Comparison of ENCODE assay signal across 8 mouse cellular contexts in the genomic region with DNA sequence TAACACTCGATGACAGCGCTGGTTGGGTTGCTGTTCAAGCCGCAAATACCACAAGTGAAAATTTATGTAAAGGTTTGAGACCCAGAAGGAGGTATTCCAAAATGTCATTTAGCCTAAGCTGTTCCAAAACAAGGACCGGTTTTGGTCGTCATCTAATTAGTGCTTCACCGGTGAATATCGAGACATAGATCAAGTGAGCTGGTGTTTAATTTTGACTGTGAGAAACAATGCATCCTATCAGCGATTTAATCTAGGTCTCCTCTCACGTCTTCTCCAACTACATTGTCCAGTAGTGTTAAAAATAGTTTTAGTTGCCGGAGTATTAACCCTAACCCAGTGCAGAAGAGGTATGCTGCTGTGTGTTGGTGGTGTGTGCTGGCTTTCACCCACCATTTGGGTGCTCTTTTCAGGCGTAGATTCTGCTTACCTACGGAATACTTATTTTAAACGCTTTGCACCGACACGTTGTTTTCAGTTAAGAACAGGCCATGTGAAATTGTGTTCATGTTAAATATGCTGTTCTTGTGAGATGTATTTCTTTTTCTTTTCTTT. TPM values are rescaled to one million over a fixed set of nuclear protein-coding genes. Genes with fewer than 3 reads are reported as not detected.
DNase-seq lines count a peak whose midpoint lies in the region; ATAC-seq and TF ChIP-seq lines count a peak whose summit lies in the region.

No protein-coding gene starts in this region.

- peak overlapping the region; percentile 88 for H3K9ac ChIP-seq in kidney, embryonic 15.5 days
- peak overlapping the region; percentile 80 for H3K9ac ChIP-seq in hindbrain, embryonic 12.5 days
- H3K9ac ChIP-seq in midbrain, embryonic 15.5 days = peak overlapping the region; percentile 94

- peak overlapping the region; percentile 97 for H3K27ac ChIP-seq in kidney, embryonic 15.5 days
- H3K27ac ChIP-seq in bone marrow, adult 2 months (ENCODE audit: control insufficient read depth, insufficient read depth, low read depth, low read length, poor library complexity) = no peak overlapping the region
- peak overlapping the region; percentile 98 for H3K27ac ChIP-seq in hindbrain, embryonic 12.5 days
- peak overlapping the region; percentile 99 for H3K27ac ChIP-seq in midbrain, embryonic 15.5 days

- peaks cover 14% of the 10 kb centered on the region for H3K4me1 ChIP-seq in kidney, embryonic 15.5 days
- no peaks in the 10 kb centered on the region; the same call in 1 of the 2 replicates for H3K4me1 ChIP-seq in bone marrow, adult 2 months (ENCODE audit: control insufficient read depth, insufficient read depth, low read length)
- H3K4me1 ChIP-seq in hindbrain, embryonic 12.5 days = peaks cover 14% of the 10 kb centered on the region; the same call in 1 of the 2 replicates
- H3K4me1 ChIP-seq in midbrain, embryonic 15.5 days = peaks cover 23% of the 10 kb centered on the region

- H3K36me3 ChIP-seq in kidney, embryonic 15.5 days = no peaks in the 10 kb centered on the region
- H3K36me3 ChIP-seq in hindbrain, embryonic 12.5 days = no peaks in the 10 kb centered on the region
- no peaks in the 10 kb centered on the region for H3K36me3 ChIP-seq in midbrain, embryonic 15.5 days (replicated peaks)

- ATAC-seq in kidney, embryonic 15.5 days (replicated peaks; ENCODE audit: low FRiP score) = no peak
- no peak for ATAC-seq in hindbrain, embryonic 12.5 days (ENCODE audit: low FRiP score)
- ATAC-seq in midbrain, embryonic 15.5 days (replicated peaks) = no peak

- WGBS in kidney, embryonic 15.5 days = 4% methylated on average over 15 of the region's 15 CpGs
- WGBS in bone marrow, adult 2 months = 3% methylated on average over 15 of the region's 15 CpGs
- WGBS in hindbrain, embryonic 12.5 days = 3% methylated on average over 15 of the region's 15 CpGs
- whole genome bisulfite sequencing in midbrain, embryonic 15.5 days = 1% methylated on average over 15 of the region's 15 CpGs

- no peak for DNase-seq in kidney, adult 11 months
- DNase-seq in cerebellum, adult 11-12 months = no peak
- no peak for DNase-seq in adrenal gland, adult 2 months
- no peak for DNase-seq in adrenal gland, adult 8-10 months

- peak overlapping the region; percentile 78 for H3K4me2 ChIP-seq in kidney, embryonic 15.5 days
- peak overlapping the region; percentile 58 for H3K4me2 ChIP-seq in hindbrain, embryonic 12.5 days (replicated peaks)
- H3K4me2 ChIP-seq in midbrain, embryonic 15.5 days = peak overlapping the region; percentile 62

- H3K27me3 ChIP-seq in kidney, embryonic 15.5 days = no peaks in the 10 kb centered on the region
- H3K27me3 ChIP-seq in hindbrain, embryonic 12.5 days = no peaks in the 10 kb centered on the region
- H3K27me3 ChIP-seq in midbrain, embryonic 15.5 days (replicated peaks) = no peaks in the 10 kb centered on the region

- no peak for TF ChIP-seq CTCF in bone marrow, adult 2 months (IDR thresholded peaks at IDR 0.05; ENCODE audit: control insufficient read depth, insufficient read depth, low read length)

- peak overlapping the region; percentile 90 for H3K4me3 ChIP-seq in kidney, embryonic 15.5 days (replicated peaks)
- peak overlapping the region; percentile 72 for H3K4me3 ChIP-seq in bone marrow, adult 2 months (replicated peaks; ENCODE audit: control insufficient read depth, low read depth, low read length)
- H3K4me3 ChIP-seq in hindbrain, embryonic 12.5 days = peak overlapping the region; percentile 62
- H3K4me3 ChIP-seq in midbrain, embryonic 15.5 days = peak overlapping the region; percentile 78

- H3K9me3 ChIP-seq in kidney, embryonic 15.5 days (replicated peaks) = no peaks in the 10 kb centered on the region
- H3K9me3 ChIP-seq in hindbrain, embryonic 12.5 days (replicated peaks) = no peaks in the 10 kb centered on the region
- no peaks in the 10 kb centered on the region for H3K9me3 ChIP-seq in midbrain, embryonic 15.5 days

- TF ChIP-seq POLR2A in bone marrow, adult 2 months (IDR thresholded peaks at IDR 0.05; ENCODE audit: borderline replicate concordance, control insufficient read depth, low read depth, low read length) = no peak

RNA-seq across cellular contexts. Expression of a gene that starts 1.2 kb away (rescaled TPM):
- 13.3 and 14.0 TPM in 2 replicates for polyA plus RNA-seq in kidney, embryonic 15.5 days (2015; fragmentation: Nextera tagmentation; extraction: Ambion mirVana)
- polyA plus RNA-seq in bone marrow, adult 2 months (2011; ENCODE audit: insufficient read depth, insufficient read length, low replicate concordance, missing spikeins) = 0.50 and 2.0 TPM in 2 replicates
- 46.6 and 51.1 TPM in 2 replicates for polyA plus RNA-seq in hindbrain, embryonic 12.5 days (2016; fragmentation: Nextera tagmentation; extraction: Ambion mirVana)
- polyA plus RNA-seq in midbrain, embryonic 15.5 days (2015; fragmentation: Nextera tagmentation; extraction: Ambion mirVana) = 49.5 and 52.1 TPM in 2 replicates
- 10 to 100 TPM; 15.3 to 18.5 TPM for total RNA-seq in adrenal gland, adult 2 months (2021)
- 3.6 and 4.0 TPM in 2 replicates for polyA plus RNA-seq in adrenal gland, adult 2 months (2012; rRNA removed)
- 10 to 100 TPM; 16.6 to 18.5 (median 17.7) TPM for total RNA-seq in adrenal gland, adult 8-10 months (2022)
